Mouse (Mus musculus): ENCODE data around the gene Fam196b. TPM values are rescaled to one million over a fixed set of nuclear protein-coding genes. Genes with fewer than 3 reads are reported as not detected.

Fam196b gene
- polyA plus RNA-seq, 1 experiment from 2014 or later, result 1.4 TPM

GRCm38 (mm10) chr11:34315383-34315782 lies 761 bp downstream of the Fam196b start:
- Histone ChIP-seq H3K36me3 (ENCODE audit: control insufficient read depth, insufficient read depth, low read length) (no peaks in the 10 kb centered on the region), H3K4me1 (ENCODE audit: control insufficient read depth, insufficient read depth, low read length) (0 out of 2 replicates have a peak, but pooled peaks cover 3% of the 10 kb centered on the region), H3K4me2 (ENCODE audit: low read length) (peak overlapping the region; percentile 63), H3K27ac (ENCODE audit: low read depth, low read length) (no peak overlapping the region), H3K9me3 (replicated peaks; ENCODE audit: control insufficient read depth, low read length) (no peaks in the 10 kb centered on the region), H3K4me3 (ENCODE audit: low read depth, low read length) (peak overlapping the region; percentile 35), H3K9ac (ENCODE audit: low read length) (no peak overlapping the region; the same call in 1 of the 2 replicates), H3K27me3 (replicated peaks; ENCODE audit: control insufficient read depth, insufficient read depth, low read length) (no peaks in the 10 kb centered on the region)
- DNase-seq (ENCODE audit: low spot score), result no peak
- ATAC-seq, result no peak
- 5% methylated on average over 5 of the region's 5 CpGs for WGBS

DNA sequence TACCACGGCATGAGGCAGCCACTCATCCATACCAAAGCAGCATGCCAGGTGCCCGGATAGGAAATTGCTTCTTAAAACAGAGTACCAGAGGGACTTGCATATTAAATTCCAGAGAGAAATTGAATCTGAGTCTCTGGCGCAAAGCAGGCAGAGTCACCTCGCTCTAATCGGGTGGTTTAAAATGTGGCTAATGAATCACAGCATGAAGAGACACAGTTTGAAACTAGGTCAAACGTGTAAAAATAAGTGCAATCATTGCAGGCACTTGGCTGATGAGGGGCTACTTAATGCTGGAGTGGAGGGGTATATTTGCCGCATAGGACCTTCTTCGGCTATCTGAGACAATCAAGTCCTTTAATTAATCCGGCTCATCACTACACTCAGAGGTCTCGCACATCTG lies 1.6 kb downstream of the Fam196b start:
- DNase-seq (ENCODE audit: low spot score), result peak; percentile 21
- Histone ChIP-seq H3K4me1 (ENCODE audit: control insufficient read depth, insufficient read depth, low read length) (0 out of 2 replicates have a peak, but pooled peaks cover 3% of the 10 kb centered on the region), H3K36me3 (ENCODE audit: control insufficient read depth, insufficient read depth, low read length) (no peaks in the 10 kb centered on the region), H3K4me3 (ENCODE audit: low read depth, low read length) (0 out of 2 replicates have a peak overlapping the region, but pooled peaks have one; percentile 35), H3K4me2 (ENCODE audit: low read length) (peak overlapping the region; percentile 63), H3K27me3 (replicated peaks; ENCODE audit: control insufficient read depth, insufficient read depth, low read length) (no peaks in the 10 kb centered on the region), H3K27ac (ENCODE audit: low read depth, low read length) (no peak overlapping the region), H3K9me3 (replicated peaks; ENCODE audit: control insufficient read depth, low read length) (no peaks in the 10 kb centered on the region), H3K9ac (ENCODE audit: low read length) (no peak overlapping the region)
- ATAC-seq, result no peak
- WGBS, result 41% methylated on average over 10 of the region's 10 CpGs

GRCm38 (mm10) chr11:34317001-34317400 lies 2.4 kb downstream of the Fam196b start:
- Histone ChIP-seq H3K9ac (ENCODE audit: low read length) (no peak overlapping the region), H3K36me3 (ENCODE audit: control insufficient read depth, insufficient read depth, low read length) (no peaks in the 10 kb centered on the region), H3K27me3 (replicated peaks; ENCODE audit: control insufficient read depth, insufficient read depth, low read length) (no peaks in the 10 kb centered on the region), H3K27ac (ENCODE audit: low read depth, low read length) (no peak overlapping the region; the same call in 1 of the 2 replicates), H3K4me3 (ENCODE audit: low read depth, low read length) (no peak overlapping the region), H3K9me3 (replicated peaks; ENCODE audit: control insufficient read depth, low read length) (no peaks in the 10 kb centered on the region), H3K4me2 (ENCODE audit: low read length) (peak overlapping the region; percentile 63), H3K4me1 (ENCODE audit: control insufficient read depth, insufficient read depth, low read length) (0 out of 2 replicates have a peak, but pooled peaks cover 3% of the 10 kb centered on the region)
- peak; percentile 39 for DNase-seq (ENCODE audit: low spot score)
- no peak for ATAC-seq
- 77% methylated on average over 8 of the region's 8 CpGs for WGBS

DNA sequence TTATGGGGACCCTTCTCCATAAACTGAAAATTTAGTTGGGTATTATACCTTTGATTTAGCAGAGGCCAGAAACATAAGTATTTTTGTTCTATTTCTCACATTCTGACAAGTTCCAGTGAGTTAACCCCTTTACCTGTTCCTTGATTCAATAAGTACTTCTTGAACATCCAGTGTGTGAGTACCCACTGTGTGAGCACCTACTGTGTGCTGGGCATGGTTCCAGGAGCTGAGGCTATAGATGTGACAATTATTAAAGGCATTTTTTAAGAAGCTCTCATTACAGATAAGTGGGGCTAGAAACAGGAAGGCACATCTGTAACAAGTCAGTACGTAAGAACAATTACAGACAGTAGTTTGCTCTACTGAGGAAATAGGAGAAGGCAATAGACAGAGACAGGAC lies 4.7 kb downstream of the Fam196b start:
- Histone ChIP-seq H3K36me3 (ENCODE audit: control insufficient read depth, insufficient read depth, low read length) (no peaks in the 10 kb centered on the region), H3K27ac (ENCODE audit: low read depth, low read length) (no peak overlapping the region), H3K4me3 (ENCODE audit: low read depth, low read length) (no peak overlapping the region), H3K27me3 (replicated peaks; ENCODE audit: control insufficient read depth, insufficient read depth, low read length) (no peaks in the 10 kb centered on the region), H3K4me2 (ENCODE audit: low read length) (no peak overlapping the region), H3K9me3 (replicated peaks; ENCODE audit: control insufficient read depth, low read length) (no peaks in the 10 kb centered on the region), H3K4me1 (ENCODE audit: control insufficient read depth, insufficient read depth, low read length) (0 out of 2 replicates have a peak, but pooled peaks cover 3% of the 10 kb centered on the region), H3K9ac (ENCODE audit: low read length) (no peak overlapping the region)
- WGBS, result 80% methylated on average over 1 of the region's 1 CpGs
- no peak for ATAC-seq
- DNase-seq (ENCODE audit: low spot score), result no peak

DNA sequence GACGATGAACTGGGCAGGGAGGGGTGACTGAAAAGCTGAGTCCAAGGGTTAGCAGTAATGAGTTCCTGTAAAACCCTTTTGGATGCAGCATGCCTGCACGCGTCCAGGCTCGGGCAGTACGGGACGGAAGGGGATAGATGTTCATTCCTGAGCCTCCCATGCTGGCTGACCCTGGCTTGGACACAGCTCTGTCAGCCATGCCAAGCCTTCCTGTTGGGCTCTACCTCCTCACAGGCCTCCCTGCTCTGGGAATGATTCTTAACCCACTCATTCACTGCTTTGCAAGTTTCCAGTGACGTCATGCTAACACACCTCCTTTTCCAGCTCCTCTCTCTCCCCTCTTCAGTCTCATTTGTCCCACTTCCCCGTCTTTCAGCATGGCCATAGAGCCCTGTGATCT lies 9.0 kb downstream of the Fam196b start:
- Histone ChIP-seq H3K4me3 (ENCODE audit: low read depth, low read length) (no peak overlapping the region), H3K27ac (ENCODE audit: low read depth, low read length) (no peak overlapping the region), H3K4me1 (ENCODE audit: control insufficient read depth, insufficient read depth, low read length) (no peaks in the 10 kb centered on the region), H3K9ac (ENCODE audit: low read length) (no peak overlapping the region), H3K36me3 (ENCODE audit: control insufficient read depth, insufficient read depth, low read length) (no peaks in the 10 kb centered on the region), H3K4me2 (ENCODE audit: low read length) (no peak overlapping the region), H3K27me3 (replicated peaks; ENCODE audit: control insufficient read depth, insufficient read depth, low read length) (no peaks in the 10 kb centered on the region), H3K9me3 (replicated peaks; ENCODE audit: control insufficient read depth, low read length) (no peaks in the 10 kb centered on the region)
- DNase-seq (ENCODE audit: low spot score), result no peak
- ATAC-seq, result no peak
- WGBS, result 81% methylated on average over 8 of the region's 8 CpGs

GRCm38 (mm10) chr11:34332344-34333031 lies 17.9 kb downstream of the Fam196b start:
- no peak overlapping the region for H3K9ac ChIP-seq (ENCODE audit: low read length)
- no peaks in the 10 kb centered on the region for H3K36me3 ChIP-seq (ENCODE audit: control insufficient read depth, insufficient read depth, low read length)
- H3K4me2 ChIP-seq (ENCODE audit: low read length), result no peak overlapping the region
- ATAC-seq (no peak), DNase-seq (ENCODE audit: low spot score) (no peak)
- no peak overlapping the region for H3K4me3 ChIP-seq (ENCODE audit: low read depth, low read length)
- no peak overlapping the region for H3K27ac ChIP-seq (ENCODE audit: low read depth, low read length)
- 80% methylated on average over 7 of the region's 7 CpGs for WGBS
- H3K4me1 ChIP-seq (ENCODE audit: control insufficient read depth, insufficient read depth, low read length), result peaks cover 3% of the 10 kb centered on the region; the same call in 1 of the 2 replicates
- no peaks in the 10 kb centered on the region for H3K9me3 ChIP-seq (replicated peaks; ENCODE audit: control insufficient read depth, low read length)
- no peaks in the 10 kb centered on the region for H3K27me3 ChIP-seq (replicated peaks; ENCODE audit: control insufficient read depth, insufficient read depth, low read length)

DNA sequence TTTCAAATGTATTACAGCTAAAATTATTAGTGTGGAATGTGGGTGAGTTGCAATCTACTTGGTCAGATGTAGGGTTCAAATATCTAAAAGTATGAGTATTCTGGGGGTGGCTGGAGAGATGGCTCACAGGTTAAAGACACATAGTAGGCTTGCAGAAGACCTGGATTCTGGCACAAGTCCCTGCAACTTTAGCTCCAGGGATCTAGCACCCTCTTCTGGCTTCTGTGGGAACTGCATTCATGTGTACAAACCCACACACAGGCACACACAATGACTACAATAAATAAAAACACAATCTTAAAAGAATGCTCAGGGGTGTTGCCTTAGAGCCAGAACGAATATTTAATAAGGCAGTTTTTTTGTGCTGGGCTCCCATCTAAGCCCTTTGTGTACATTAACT lies 23.3 kb downstream of the Fam196b start:
- H3K4me1 ChIP-seq (ENCODE audit: control insufficient read depth, insufficient read depth, low read length), result 0 out of 2 replicates have a peak, but pooled peaks cover 2% of the 10 kb centered on the region
- 74% methylated on average over 1 of the region's 1 CpGs for WGBS
- DNase-seq (ENCODE audit: low spot score), result no peak
- no peak overlapping the region for H3K4me3 ChIP-seq (ENCODE audit: low read depth, low read length)
- no peak for ATAC-seq
- H3K27ac ChIP-seq (ENCODE audit: low read depth, low read length), result no peak overlapping the region
- H3K27me3 ChIP-seq (replicated peaks; ENCODE audit: control insufficient read depth, insufficient read depth, low read length), result 0 out of 2 replicates have a peak, but pooled peaks cover 3% of the 10 kb centered on the region
- H3K9ac ChIP-seq (ENCODE audit: low read length), result no peak overlapping the region
- H3K4me2 ChIP-seq (ENCODE audit: low read length), result no peak overlapping the region
- no peaks in the 10 kb centered on the region for H3K9me3 ChIP-seq (replicated peaks; ENCODE audit: control insufficient read depth, low read length)
- H3K36me3 ChIP-seq (ENCODE audit: control insufficient read depth, insufficient read depth, low read length), result no peaks in the 10 kb centered on the region

GRCm38 (mm10) chr11:34339693-34340092 lies 25.1 kb downstream of the Fam196b start:
- H3K27me3 ChIP-seq (replicated peaks; ENCODE audit: control insufficient read depth, insufficient read depth, low read length), result 0 out of 2 replicates have a peak, but pooled peaks cover 3% of the 10 kb centered on the region

DNA sequence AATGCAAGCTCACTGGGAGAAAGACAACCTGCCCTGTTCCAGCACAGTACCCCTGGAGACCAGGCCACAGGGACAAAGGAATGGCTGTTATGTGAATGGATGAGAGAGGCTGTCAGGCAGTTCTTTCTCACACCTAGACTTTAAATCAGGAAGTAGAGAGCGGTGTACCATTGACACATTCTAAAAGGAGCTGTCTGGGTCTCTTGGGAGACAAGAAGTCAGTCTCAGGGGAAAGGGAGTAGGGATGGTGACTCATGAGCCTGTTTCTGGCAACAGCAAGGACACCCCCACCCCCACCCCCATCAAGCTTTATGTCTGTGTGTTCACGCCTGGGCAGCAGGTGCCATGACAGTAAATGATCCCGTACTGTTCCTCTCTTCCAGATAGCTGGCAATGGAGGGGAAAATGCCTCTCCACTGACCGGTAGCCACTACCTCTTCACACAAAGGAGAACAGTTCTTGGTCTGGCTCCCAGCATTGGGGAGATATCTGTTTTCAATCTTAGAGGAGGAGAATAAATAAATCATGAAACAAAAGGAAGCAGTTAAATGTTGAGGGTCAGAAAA lies 29.2 kb downstream of the Fam196b start:
- H3K27ac ChIP-seq (ENCODE audit: low read depth, low read length), result no peak overlapping the region
- H3K36me3 ChIP-seq (ENCODE audit: control insufficient read depth, insufficient read depth, low read length), result no peaks in the 10 kb centered on the region
- no peak overlapping the region for H3K9ac ChIP-seq (ENCODE audit: low read length)
- peaks cover 16% of the 10 kb centered on the region for H3K4me1 ChIP-seq (ENCODE audit: control insufficient read depth, insufficient read depth, low read length)
- 72% methylated on average over 4 of the region's 4 CpGs for WGBS
- H3K9me3 ChIP-seq (replicated peaks; ENCODE audit: control insufficient read depth, low read length), result no peaks in the 10 kb centered on the region
- no peak overlapping the region for H3K4me3 ChIP-seq (ENCODE audit: low read depth, low read length)
- no peak overlapping the region for H3K4me2 ChIP-seq (ENCODE audit: low read length)
- no peak for ATAC-seq
- no peak for DNase-seq (ENCODE audit: low spot score)
- H3K27me3 ChIP-seq (replicated peaks; ENCODE audit: control insufficient read depth, insufficient read depth, low read length), result 0 out of 2 replicates have a peak, but pooled peaks cover 3% of the 10 kb centered on the region

More at GRCm38 (mm10) chr11:34339693-34340092, 25.1 kb downstream of the Fam196b start:
- Histone ChIP-seq H3K4me3 (ENCODE audit: low read depth, low read length) (no peak overlapping the region), H3K4me2 (ENCODE audit: low read length) (no peak overlapping the region), H3K27ac (ENCODE audit: low read depth, low read length) (no peak overlapping the region), H3K36me3 (ENCODE audit: control insufficient read depth, insufficient read depth, low read length) (no peaks in the 10 kb centered on the region), H3K9ac (ENCODE audit: low read length) (no peak overlapping the region), H3K4me1 (ENCODE audit: control insufficient read depth, insufficient read depth, low read length) (peaks cover 9% of the 10 kb centered on the region; the same call in 1 of the 2 replicates), H3K9me3 (replicated peaks; ENCODE audit: control insufficient read depth, low read length) (no peaks in the 10 kb centered on the region)
- DNase-seq (ENCODE audit: low spot score) (no peak), ATAC-seq (no peak)
- 85% methylated on average over 5 of the region's 5 CpGs for WGBS
